Mouse (Mus musculus) thymus, postnatal 10 days (tissue): ENCODE measurements around the gene Gsk3b.
A peak's percentile ranks its signal among the peaks of the same experiment; 100 is the strongest.
"Not testable (repeated sequence)": the region's sequence is repeated elsewhere in the genome, so short reads cannot be mapped to it uniquely, and the experiment has no call there.

Experiments
- DNase-seq, 2 experiments: peaks; one replicate each; pipeline ENCODE4 v3.0.0; 2021; ENCODE audit warnings: low spot score in 2 of 2

Gene Gsk3b

DNA sequence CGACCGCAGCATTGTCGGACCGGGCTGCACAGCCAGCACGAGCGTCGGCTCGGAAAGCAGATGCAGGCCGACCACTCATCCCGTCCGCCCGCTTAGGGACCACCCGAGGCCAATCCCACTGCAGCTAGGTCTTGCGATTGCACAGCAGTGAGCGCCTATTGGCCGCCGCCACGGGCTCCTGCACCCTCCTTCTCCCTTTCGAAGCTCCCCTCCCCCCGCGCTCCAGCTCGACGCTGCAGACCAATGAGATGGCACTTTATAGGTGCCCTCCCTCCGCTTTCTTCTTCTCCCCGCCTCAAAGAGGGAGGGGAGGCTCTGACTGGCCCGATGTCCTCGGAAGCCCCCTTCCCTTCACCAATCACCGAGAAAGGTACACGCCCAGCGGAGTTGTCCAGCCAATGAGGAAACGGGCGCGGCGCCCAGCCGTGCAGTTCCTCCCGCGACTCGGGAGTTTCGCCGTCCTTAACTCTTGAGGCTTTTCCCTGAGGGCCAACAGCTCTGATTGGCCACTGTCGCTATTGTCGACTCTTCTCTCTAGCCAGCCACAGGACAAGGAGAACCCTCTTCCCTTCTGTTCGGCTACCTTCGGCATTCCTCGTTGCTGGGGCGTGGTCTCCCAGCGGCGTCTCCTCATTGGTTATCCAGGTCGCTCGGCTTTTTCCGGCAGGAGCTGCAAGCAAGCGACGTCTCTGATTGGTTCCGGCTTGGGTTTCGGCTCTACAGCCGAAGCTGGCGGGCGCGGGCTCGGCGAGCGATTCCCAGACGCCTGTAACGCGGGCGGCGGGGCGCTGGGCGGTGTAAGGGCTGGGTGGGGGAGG lies at the start of gene Gsk3b:
Gsk3b (plus strand) TSS at position 373 of the 818 bp plus-strand sequence.
- DNase-seq, result peak; percentile 97 to 100

DNA sequence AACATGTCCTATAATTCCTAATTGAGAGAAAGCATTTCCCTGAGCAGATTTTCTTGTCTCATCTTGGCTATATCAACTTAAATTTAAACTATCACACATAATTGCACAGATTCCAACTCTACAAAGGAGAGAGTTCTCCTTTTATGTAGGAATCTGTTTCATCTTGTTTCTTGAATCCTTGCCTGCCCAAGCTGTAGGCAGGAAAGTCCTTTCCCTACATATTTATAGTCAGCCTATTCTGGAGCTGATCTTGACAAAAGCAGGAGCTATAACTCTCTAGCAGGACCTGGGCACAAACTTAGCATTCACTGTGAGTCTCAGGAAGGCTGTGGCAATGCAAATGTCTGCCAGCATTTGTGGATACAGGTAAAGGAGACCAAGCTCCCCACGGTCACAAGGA lies 46.6 kb upstream of the Gsk3b start:
- DNase-seq, result no peak

GRCm38 (mm10) chr16:38044551-38044950 lies 44.2 kb upstream of the Gsk3b start:
- no peak for DNase-seq

GRCm38 (mm10) chr16:38047781-38048558 lies 40.8 kb upstream of the Gsk3b start:
- no peak for DNase-seq

- DNase-seq, result no peak
Measured at GRCm38 (mm10) chr16:38057898-38058297, 30.9 kb upstream of the Gsk3b start.

- no peak for DNase-seq
Measured at GRCm38 (mm10) chr16:38058836-38059235, 30.0 kb upstream of the Gsk3b start.

GRCm38 (mm10) chr16:38059631-38060030 lies 29.2 kb upstream of the Gsk3b start:
- no peak for DNase-seq

GRCm38 (mm10) chr16:38073859-38074631 lies 14.8 kb upstream of the Gsk3b start:
- not testable (repeated sequence) for DNase-seq

DNA sequence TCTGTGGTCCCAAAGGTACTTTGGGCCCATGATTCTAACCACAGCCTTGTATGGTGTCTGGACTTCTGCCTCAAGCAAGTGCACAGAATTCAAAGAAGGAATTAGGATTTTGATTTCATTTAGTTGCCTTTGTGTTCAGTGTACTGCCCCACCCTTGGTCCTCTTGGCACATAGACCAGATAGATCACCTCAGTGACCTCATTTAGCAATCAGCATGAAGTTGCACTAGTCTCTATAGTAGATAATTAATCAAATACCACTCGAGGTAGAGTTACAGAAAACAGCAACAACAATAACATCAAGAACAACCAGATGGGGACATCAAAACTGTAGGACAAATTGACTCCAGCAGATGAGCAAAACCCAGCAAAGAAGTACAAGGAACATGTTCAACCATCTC lies 8.6 kb upstream of the Gsk3b start:
- no peak for DNase-seq

DNA sequence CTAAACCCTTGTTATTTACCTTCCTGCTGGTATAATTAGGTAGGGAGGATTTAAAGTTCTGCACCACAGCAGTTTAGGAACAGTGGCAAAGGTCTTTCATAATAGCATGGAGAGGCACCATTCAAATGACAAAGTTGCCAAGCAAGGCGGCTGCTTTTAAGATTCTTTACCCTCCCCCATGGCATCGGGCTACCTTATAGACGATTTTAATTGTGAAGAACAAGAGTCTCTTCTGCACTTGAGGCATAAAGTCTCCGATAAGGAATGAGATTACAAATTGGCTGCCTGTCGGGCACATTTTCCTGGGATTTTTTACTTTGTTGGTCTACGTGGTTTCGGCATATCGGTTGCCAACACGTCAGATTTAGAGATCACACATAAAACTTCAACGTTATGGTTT lies 1.6 kb upstream of the Gsk3b start:
- no peak for DNase-seq

GRCm38 (mm10) chr16:38087645-38088125 lies 1.1 kb upstream of the Gsk3b start:
- no peak for DNase-seq

- no peak for DNase-seq
Measured at GRCm38 (mm10) chr16:38088126-38088628, 624 bp upstream of the Gsk3b start.

GRCm38 (mm10) chr16:38089447-38090170 lies 808 bp downstream of the Gsk3b start:
- no peak for DNase-seq

DNA sequence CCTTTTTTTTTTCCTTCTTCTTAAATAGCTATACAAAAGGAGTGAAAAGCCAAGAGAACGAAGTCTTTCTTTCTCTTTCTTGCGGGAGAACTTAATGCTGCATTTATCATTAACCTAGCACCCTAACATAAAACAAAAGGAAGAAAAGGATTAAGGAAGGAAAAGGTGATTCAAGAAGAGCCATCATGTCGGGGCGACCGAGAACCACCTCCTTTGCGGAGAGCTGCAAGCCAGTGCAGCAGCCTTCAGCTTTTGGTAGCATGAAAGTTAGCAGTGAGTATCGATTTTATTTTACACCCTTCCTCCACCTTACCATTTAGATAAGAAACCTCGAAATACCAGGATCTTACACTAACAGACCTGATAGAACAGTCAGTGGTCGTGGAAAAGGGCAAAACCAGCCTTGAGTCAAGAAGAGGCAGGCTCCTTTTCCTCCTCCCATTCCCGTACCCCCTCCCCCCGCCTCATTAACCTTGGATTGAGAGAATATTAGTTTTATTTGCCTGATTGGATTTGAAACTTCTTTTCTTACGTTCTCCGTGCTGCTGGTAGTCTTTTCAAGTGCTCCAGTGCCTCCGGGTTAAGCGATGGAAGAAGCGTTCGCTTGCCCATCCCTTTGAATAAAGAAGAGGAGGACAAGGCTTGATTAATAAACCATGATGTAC lies 1.7 kb downstream of the Gsk3b start:
- peak in 1 of 2 experiments; percentile 12 for DNase-seq

- DNase-seq, result no peak
Measured at GRCm38 (mm10) chr16:38091041-38091440, 2.2 kb downstream of the Gsk3b start.

DNA sequence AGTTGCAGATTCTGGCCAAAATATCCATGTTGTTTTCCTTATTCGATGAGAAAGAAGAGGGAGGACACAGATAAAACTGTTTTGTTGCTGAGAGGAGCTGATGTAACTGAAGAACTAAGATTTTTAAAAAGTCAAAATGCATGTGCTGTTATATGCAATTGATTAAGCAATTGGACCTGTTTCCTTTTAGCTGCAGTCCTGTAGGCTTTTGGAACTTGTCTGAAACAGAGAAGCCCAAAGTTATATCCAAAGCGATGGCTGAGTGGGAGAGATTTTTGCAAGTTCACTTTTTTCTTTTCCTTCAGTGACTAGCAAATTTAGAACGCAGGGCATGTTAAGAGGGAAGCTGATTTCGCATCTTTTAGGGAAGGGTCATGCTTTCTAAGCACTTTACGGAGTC lies 2.9 kb downstream of the Gsk3b start:
- no peak for DNase-seq

GRCm38 (mm10) chr16:38092598-38092997 lies 3.8 kb downstream of the Gsk3b start:
- peak in 1 of 2 experiments; percentile 41 for DNase-seq

- no peak for DNase-seq
Measured at GRCm38 (mm10) chr16:38095181-38095851, 6.5 kb downstream of the Gsk3b start.

DNA sequence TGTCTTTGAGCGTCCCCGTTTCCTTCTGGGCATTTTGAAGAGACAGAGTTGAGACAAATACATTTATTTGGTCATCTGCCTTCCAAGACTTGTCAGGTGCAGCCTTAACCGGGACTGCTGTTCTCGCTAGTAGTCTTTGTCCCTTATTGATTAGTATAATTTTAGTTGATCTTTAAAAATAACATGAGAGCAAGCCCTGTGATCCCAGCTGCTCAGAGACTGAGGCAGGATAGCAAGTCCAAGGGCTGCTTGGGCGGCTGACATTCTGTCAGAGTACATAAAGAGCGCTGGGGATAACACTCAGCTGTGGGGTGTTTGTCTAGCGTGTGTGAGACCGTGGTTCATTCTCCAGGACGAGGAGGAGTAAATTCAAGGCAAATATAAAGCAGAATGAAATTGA lies 8.7 kb downstream of the Gsk3b start:
- no peak for DNase-seq

DNA sequence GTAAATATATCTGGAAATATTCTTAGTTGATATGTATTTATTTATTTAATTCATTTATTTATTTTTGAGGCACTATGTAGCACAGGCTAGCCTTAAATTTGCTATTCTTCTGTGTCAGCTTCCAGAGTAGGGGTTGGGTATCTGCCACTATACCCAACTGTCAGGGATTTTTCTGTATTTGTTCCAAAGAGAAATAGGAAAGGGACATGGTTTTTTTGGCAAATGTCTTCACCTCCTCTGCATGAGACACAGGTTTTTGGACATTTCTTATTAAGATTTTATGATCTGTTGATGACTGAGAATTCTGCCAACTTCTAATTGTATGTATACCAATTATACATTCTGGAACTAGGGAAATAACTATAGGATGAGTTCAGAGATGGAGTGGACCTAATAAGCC lies 10.5 kb downstream of the Gsk3b start:
- no peak for DNase-seq
